Mouse (Mus musculus) adrenal gland, adult 10 weeks (tissue): ENCODE data around the gene Stam2. TPM values are rescaled to one million over a fixed set of nuclear protein-coding genes. Genes with fewer than 3 reads are reported as not detected.

Experiments used
- polyA plus RNA-seq: library from polyadenylated mRNA; stranded (reverse); fragments of 350-450 nt; fragmentation: Illumina TruSeq; extraction: RNeasy Lipid Tissue Mini Kit (QIAGEN cat#74804); gene quantifications from one replicate; pipeline ENCODE4 v1.2.3, GENCODE M21; 2014; ENCODE audit warnings: low read depth, low replicate concordance

Stam2 gene
- polyA plus RNA-seq: 48.6 TPM

GRCm38 (mm10) chr2:52742256-52743158, at the start of gene Stam2:
Gene Stam2 (minus strand): TSS chr2:52742281.

GRCm38 (mm10) chr2:52676023-52676912, 65.8 kb downstream of the Stam2 start, which contains the start of gene Cacnb4:
Gene Cacnb4 (minus strand): TSS chr2:52676831.

Other genes starting within 250 kb of the Stam2 start
- 0.70 TPM for gene Cacnb4, start 65.5 kb downstream of the Stam2 start, polyA plus RNA-seq
- 56.9 TPM for gene Fmnl2, start 115.6 kb upstream of the Stam2 start, polyA plus RNA-seq